Comparison of ENCODE assay signal across 8 mouse cellular contexts in the genomic region with DNA sequence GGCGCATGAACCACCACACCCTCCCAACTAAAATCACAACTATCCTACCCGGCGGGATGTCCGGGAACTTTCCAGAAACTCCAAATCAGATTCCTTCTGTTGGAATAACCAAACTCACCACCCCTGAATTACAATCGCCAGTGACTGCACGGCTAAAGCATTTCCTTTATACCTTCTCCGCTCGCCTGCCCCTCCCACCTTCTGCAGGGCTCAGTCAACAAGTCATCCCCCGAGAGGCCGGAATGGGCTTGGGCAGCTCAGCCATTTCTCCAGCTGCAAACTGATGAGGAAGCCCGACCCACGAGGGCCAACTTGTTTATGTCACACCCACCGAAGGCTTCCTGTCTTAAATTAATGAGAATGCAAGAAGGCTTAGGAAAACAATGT.
A peak's percentile ranks its signal among the peaks of the same experiment; 100 is the strongest.
DNase-seq lines count a peak whose midpoint lies in the region; ATAC-seq and TF ChIP-seq lines count a peak whose summit lies in the region.

No protein-coding gene starts in this region.

- no peaks in the 10 kb centered on the region for H3K9me3 ChIP-seq in E14TG2a.4 (ENCODE audit: low read length)
- H3K9me3 ChIP-seq in hindbrain, embryonic 15.5 days: no peaks in the 10 kb centered on the region
- no peaks in the 10 kb centered on the region for H3K9me3 ChIP-seq in liver, embryonic 11.5 days (ENCODE audit: control insufficient read depth, low read length)
- H3K9me3 ChIP-seq in midbrain, postnatal 0 days (ENCODE audit: low read length): no peaks in the 10 kb centered on the region

- peak overlapping the region; percentile 75 for H3K4me3 ChIP-seq in E14TG2a.4 (replicated peaks; ENCODE audit: low read length)
- peak overlapping the region; percentile 43 for H3K4me3 ChIP-seq in bone marrow, adult 2 months (replicated peaks; ENCODE audit: control insufficient read depth, low read depth, low read length)
- H3K4me3 ChIP-seq in hindbrain, embryonic 15.5 days: peak overlapping the region; percentile 45
- peak overlapping the region; percentile 55 for H3K4me3 ChIP-seq in liver, embryonic 11.5 days (ENCODE audit: low read depth, low read length)
- peak overlapping the region; percentile 45 for H3K4me3 ChIP-seq in midbrain, postnatal 0 days (ENCODE audit: low read depth, low read length)

- peaks cover 69% of the 10 kb centered on the region for H3K4me1 ChIP-seq in E14TG2a.4 (replicated peaks; ENCODE audit: low read depth, low read length)
- H3K4me1 ChIP-seq in bone marrow, adult 2 months (ENCODE audit: control insufficient read depth, insufficient read depth, low read length): no peaks in the 10 kb centered on the region
- H3K4me1 ChIP-seq in hindbrain, embryonic 15.5 days (replicated peaks): peaks cover 22% of the 10 kb centered on the region
- peaks cover 4% of the 10 kb centered on the region; the same call in 1 of the 2 replicates for H3K4me1 ChIP-seq in liver, embryonic 11.5 days (replicated peaks; ENCODE audit: control insufficient read depth, insufficient read depth, low read length)
- peaks cover 4% of the 10 kb centered on the region; the same call in 1 of the 2 replicates for H3K4me1 ChIP-seq in midbrain, postnatal 0 days (ENCODE audit: insufficient read depth, low read length)

- peak overlapping the region; percentile 95 for H3K4me2 ChIP-seq in hindbrain, embryonic 15.5 days
- H3K4me2 ChIP-seq in liver, embryonic 11.5 days: peak overlapping the region; percentile 91
- H3K4me2 ChIP-seq in midbrain, postnatal 0 days (ENCODE audit: low read depth, low read length, poor library complexity, severe bottlenecking): peak overlapping the region; percentile 98

- TF ChIP-seq POLR2A in bone marrow, adult 2 months (IDR thresholded peaks at IDR 0.05; ENCODE audit: borderline replicate concordance, control insufficient read depth, low read depth, low read length): no peak

- peak overlapping the region; percentile 53 for H3K9ac ChIP-seq in hindbrain, embryonic 15.5 days
- peak overlapping the region; percentile 55; the same call in 1 of the 2 replicates for H3K9ac ChIP-seq in liver, embryonic 11.5 days (ENCODE audit: low read depth, low read length)
- H3K9ac ChIP-seq in midbrain, postnatal 0 days (replicated peaks; ENCODE audit: low read length, poor library complexity, severe bottlenecking): no peak overlapping the region

- no peak for TF ChIP-seq CTCF in E14TG2a.4 (conservative IDR thresholded peaks at IDR 0.05; ENCODE audit: low read length)
- no peak for TF ChIP-seq CTCF in bone marrow, adult 2 months (IDR thresholded peaks at IDR 0.05; ENCODE audit: control insufficient read depth, insufficient read depth, low read length)
- no peak for TF ChIP-seq CTCF in midbrain, postnatal 0 days (IDR thresholded peaks at IDR 0.05)

- H3K27ac ChIP-seq in bone marrow, adult 2 months (ENCODE audit: control insufficient read depth, insufficient read depth, low read depth, low read length, poor library complexity): no peak overlapping the region
- H3K27ac ChIP-seq in hindbrain, embryonic 15.5 days (replicated peaks): no peak overlapping the region
- no peak overlapping the region for H3K27ac ChIP-seq in liver, embryonic 11.5 days (ENCODE audit: low read depth, low read length)
- H3K27ac ChIP-seq in midbrain, postnatal 0 days (ENCODE audit: low read depth, low read length): no peak overlapping the region

- no peak for ATAC-seq in hindbrain, embryonic 15.5 days (ENCODE audit: low FRiP score, low read depth)
- no peak for ATAC-seq in liver, embryonic 11.5 days (replicated peaks; ENCODE audit: low FRiP score)
- no peak for ATAC-seq in midbrain, postnatal 0 days (ENCODE audit: low FRiP score)

- 2% methylated on average over 13 of the region's 13 CpGs for WGBS in bone marrow, adult 2 months
- WGBS in hindbrain, embryonic 15.5 days: 3% methylated on average over 13 of the region's 13 CpGs
- WGBS in liver, embryonic 11.5 days: 2% methylated on average over 13 of the region's 13 CpGs
- WGBS in midbrain, postnatal 0 days: 4% methylated on average over 13 of the region's 13 CpGs

- no peaks in the 10 kb centered on the region for H3K27me3 ChIP-seq in E14TG2a.4 (ENCODE audit: insufficient read depth, low read length)
- no peaks in the 10 kb centered on the region for H3K27me3 ChIP-seq in hindbrain, embryonic 15.5 days
- peaks cover 9% of the 10 kb centered on the region for H3K27me3 ChIP-seq in liver, embryonic 11.5 days (replicated peaks; ENCODE audit: control insufficient read depth, insufficient read depth, low read length)
- no peaks in the 10 kb centered on the region for H3K27me3 ChIP-seq in midbrain, postnatal 0 days (ENCODE audit: insufficient read depth, low read length)

- DNase-seq in gastrocnemius, adult 8-10 months (ENCODE audit: low spot score in 2 of 2): peak; percentile 60 to 71
- DNase-seq in liver, embryonic 11.5 days (ENCODE audit: low spot score): peak; percentile 39
- no peak for DNase-seq in midbrain, postnatal 0 days (ENCODE audit: low spot score)
- no peak for DNase-seq in right cerebral cortex, postnatal 4 days
- DNase-seq in frontal cortex, postnatal 36 days (ENCODE audit: low spot score in 2 of 2): no peak

- H3K36me3 ChIP-seq in E14TG2a.4 (ENCODE audit: insufficient read depth, low read length): no peaks in the 10 kb centered on the region
- no peaks in the 10 kb centered on the region for H3K36me3 ChIP-seq in hindbrain, embryonic 15.5 days
- H3K36me3 ChIP-seq in liver, embryonic 11.5 days (ENCODE audit: control insufficient read depth, insufficient read depth, low read length): no peaks in the 10 kb centered on the region
- no peaks in the 10 kb centered on the region for H3K36me3 ChIP-seq in midbrain, postnatal 0 days (ENCODE audit: insufficient read depth, low read length)

Comparison
In these comparisons a context has a peak if more than half of its experiments do, and no peak if none do; other contexts are left out.
1. DNase-seq: peak in gastrocnemius, adult 8-10 months (2 of 2) and liver, embryonic 11.5 days (single experiment); none in midbrain, postnatal 0 days (single experiment), right cerebral cortex, postnatal 4 days (single experiment) and frontal cortex, postnatal 36 days (0 of 2).
2. Peak in every context shown above with its lines, with median percentiles within 50 percentile points of each other: H3K4me3 ChIP-seq and H3K4me2 ChIP-seq.